Mouse (Mus musculus) left cerebral cortex, postnatal 10 days (tissue): ENCODE measurements at regions not wholly inside any gene's neighbourhood (a gene's known extent, or its start where the extent isn't known, plus 50 kb on each side); places are given as distances from the start of the nearest gene placed in this dataset.
A peak's percentile ranks its signal among the peaks of the same experiment; 100 is the strongest.
"Not testable (repeated sequence)": the region's sequence is repeated elsewhere in the genome, so short reads cannot be mapped to it uniquely, and the experiment has no call there.

ENCODE experiments used
- DNase-seq, 2 experiments: peaks; one replicate each; pipeline ENCODE4 v3.0.0; 2021 to 2022; ENCODE audit warnings: low spot score in 2 of 2, mixed read lengths in 1 of 2; ENCODE audit errors: extremely low spot score in 1 of 2
- intact Hi-C: fragments of 180-260 bp; cut with DNase I; formaldehyde crosslinking; loops from one replicate; pipeline ENCODE4 v1.15.1; 2025

GRCm38 (mm10) chr11:28993270-28993847, 137.2 kb upstream of the Pnpt1 start:
- intact Hi-C loops = no loop called here
- DNase-seq = no peak

DNA sequence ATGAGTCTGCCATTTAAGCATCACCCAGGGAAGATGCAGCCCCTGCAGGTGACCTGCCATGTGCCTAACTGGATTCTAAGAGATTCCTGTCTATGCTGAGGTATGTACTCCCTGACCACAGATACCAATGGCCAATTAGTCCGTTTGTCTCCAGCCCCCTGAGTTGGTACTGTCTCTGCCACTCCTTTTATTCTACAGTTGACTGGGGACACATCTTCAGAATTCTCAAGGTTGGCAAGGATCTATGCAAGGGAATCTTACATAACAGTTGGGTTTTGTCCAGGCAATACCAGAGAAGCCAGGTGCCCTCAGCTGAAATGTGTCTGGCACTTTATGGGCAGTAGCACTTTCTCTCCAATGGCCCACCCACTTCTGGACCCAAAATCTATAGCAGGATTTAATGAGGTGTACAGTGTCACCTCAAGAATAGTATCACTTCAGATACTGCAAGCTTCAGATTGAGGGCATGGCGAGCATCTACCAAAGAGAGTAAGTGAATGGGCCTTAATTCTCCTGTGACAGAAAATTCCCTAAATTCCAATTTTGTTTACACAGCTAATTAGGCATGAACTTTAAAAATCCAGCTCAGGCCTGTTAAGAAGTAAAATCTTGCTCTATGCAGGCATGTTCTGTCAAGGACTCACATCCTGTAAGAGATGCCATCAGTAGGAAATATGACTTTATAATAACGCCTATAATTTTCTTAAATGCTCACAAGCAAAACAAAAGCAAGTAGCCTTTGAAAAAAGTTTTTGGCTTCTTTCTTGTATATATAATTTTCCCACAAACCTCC, 132.0 kb upstream of the Pnpt1 start:
- no peak for DNase-seq
- intact Hi-C loops = no loop called here

DNA sequence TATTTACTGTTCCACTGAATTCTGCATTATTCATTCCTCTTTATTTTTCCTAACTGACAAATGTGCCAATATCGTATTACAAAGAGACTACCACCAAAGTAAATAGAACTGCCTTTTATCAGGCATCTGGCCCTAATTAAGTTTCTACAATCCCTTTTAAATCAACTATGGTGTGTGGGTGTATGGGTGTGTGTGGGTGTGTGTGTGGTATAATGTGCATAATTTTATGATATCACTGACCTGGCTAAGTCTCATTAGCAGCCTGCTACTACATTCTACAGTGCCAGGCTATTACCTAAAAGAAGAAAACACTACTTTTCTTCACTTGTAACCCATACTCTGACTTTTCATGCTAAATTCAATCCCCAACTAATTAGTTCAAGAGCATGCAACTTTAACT, 131.3 kb upstream of the Pnpt1 start:
- intact Hi-C loops = no loop called here
- DNase-seq = no peak

- intact Hi-C loops = no loop called here
- no peak for DNase-seq
Measured at GRCm38 (mm10) chr11:28999620-29000019, 130.9 kb upstream of the Pnpt1 start.

- intact Hi-C loops = no loop called here
- DNase-seq = no peak
Measured at GRCm38 (mm10) chr11:29000212-29000611, 130.3 kb upstream of the Pnpt1 start.

GRCm38 (mm10) chr11:29017406-29017805, 113.1 kb upstream of the Pnpt1 start:
- intact Hi-C loops = no loop called here
- no peak for DNase-seq

- no peak for DNase-seq
- intact Hi-C loops = loop anchor here (2.0 to 5.0 kb wide), 3 partner anchors 232 to 430 kb away; no protein-coding TSS in a partner anchor
Measured at GRCm38 (mm10) chr11:29040817-29041216, 89.7 kb upstream of the Pnpt1 start.

- intact Hi-C loops, DNase-seq: not testable (repeated sequence)
Measured at GRCm38 (mm10) chr11:29047985-29048610, 82.4 kb upstream of the Pnpt1 start.

GRCm38 (mm10) chr11:29052625-29053024, 77.9 kb upstream of the Pnpt1 start:
- DNase-seq = no peak
- intact Hi-C loops = no loop called here

DNA sequence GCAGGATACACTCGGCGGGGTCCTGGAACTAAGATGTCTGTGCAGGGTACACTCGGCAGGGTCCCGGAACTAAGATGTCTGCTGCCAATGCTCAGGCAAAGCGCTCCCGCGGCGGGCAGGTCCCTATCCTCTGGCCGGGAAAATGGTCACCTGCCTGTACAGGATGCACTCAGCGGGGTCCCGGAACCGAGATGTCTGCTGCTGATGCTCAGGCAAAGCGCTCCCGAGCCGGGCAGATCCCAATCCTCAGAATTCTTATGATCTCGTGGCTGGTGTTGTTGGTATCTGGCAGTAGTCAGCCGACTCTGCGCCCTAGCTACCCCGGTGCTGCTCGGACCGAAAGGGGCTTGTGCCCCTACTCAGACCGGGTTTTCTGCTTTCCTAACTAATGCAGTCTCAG, 61.0 kb upstream of the Pnpt1 start:
- intact Hi-C loops = not testable (repeated sequence)
- DNase-seq = peak in 1 of 2 experiments; percentile 20

- intact Hi-C loops = no loop called here
Measured at GRCm38 (mm10) chr11:29072231-29072630, 58.3 kb upstream of the Pnpt1 start.

More at GRCm38 (mm10) chr11:29072231-29072630, 58.3 kb upstream of the Pnpt1 start:
- DNase-seq = no peak
